Mouse (Mus musculus): ENCODE measurements around the gene Psmc3.
"Not testable (repeated sequence)": the region's sequence is repeated elsewhere in the genome, so short reads cannot be mapped to it uniquely, and the experiment has no call there.

The Psmc3 gene

DNA sequence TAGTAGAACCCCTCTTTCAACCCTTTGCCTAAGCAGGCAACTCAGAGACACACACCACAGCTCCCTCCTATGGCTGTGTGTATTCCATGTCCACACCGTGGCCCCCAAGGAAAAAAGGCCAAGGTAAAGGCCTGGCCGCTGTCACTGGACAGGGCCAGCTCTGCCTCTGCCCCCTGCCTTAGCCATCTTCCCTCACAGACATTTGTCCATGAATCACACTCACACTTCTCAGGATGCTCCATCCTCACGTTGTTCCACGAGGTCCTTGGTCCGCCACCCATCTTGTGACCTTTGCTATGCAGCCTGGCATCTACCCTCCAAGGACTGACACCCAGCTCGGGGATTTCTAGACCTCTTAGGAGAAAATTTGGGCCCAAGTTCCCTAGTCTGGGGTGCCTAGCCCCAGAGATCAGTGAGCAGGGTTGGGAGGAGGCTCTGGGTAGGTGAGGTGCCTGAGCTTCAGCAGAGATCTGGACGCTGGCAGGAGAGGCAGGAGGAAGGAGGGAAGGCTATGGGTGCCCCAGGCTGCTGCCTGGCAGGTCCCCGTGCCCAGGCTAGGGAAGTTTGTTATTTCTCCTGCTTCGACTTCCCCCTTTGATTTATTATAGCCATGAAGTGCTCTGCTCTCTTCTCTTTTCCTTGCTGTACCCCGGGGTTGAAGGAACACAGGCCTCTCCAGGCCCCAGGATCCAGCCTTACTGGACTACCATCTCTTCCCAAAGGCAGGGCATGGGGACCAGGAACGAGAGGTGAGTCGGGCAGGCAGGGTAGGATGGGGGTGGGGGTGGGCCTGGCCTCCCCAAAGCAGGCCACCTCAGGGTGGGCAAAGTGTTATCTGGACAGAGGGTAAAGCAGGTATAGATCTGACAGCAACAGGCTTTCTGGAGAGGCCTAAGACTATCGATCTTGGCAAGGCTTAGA, 28.2 kb downstream of the Psmc3 start, which contains the start of gene Spi1:
Gene Spi1 (plus strand): TSS at position 616 of the 921 bp plus-strand sequence.
- no peak for DNase-seq (ENCODE audit: low spot score in 2 of 2)

DNA sequence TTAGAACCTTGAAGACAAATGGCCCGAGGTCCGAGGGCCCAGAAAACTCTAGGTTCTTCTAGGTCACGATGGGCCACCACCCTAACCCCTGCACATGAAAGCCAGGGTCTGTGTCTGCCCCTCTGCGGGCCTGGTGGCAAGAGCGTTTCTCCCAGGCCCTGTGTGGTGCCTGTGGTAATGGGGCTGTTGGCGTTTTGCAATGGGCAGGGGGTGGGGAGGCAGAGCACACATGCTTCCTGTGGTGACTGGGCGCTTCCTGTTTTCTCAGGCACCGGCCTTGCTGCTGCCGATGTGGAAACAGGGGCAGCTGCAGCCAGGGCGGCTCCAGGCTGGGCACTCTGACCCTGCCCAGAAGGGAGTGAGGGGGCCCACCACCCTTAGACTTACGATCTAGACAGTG, 29.0 kb downstream of the Psmc3 start:
- DNase-seq (ENCODE audit: low spot score in 2 of 2): no peak

DNA sequence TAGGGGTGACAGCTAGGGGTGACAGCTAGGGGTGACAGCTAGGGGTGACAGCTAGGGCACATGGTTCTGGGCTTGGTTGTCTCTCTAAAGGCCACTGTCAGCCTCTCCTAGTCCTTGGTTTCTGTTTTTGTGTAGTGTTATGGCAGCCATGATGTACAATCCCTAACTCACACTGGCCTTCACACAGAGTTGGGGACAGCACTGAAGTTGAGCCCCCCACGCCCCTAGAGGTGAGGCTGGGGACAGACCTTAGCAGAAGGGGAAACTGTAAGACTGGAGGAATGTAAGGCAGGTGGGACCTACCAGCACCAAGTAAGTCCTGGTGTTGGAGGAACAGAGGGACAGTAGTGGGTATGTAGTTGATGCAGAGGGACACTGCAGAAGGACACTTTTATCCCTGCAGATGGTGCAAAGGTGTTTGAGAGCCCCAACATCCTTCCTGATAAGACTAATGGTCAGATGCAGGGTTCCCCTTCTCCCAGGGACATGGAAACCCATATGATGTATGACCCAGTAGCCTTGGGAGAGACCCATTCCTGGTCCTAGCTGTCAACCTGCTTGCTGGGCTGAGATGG, 29.6 kb downstream of the Psmc3 start:
- DNase-seq (ENCODE audit: low spot score in 2 of 2): no peak

DNA sequence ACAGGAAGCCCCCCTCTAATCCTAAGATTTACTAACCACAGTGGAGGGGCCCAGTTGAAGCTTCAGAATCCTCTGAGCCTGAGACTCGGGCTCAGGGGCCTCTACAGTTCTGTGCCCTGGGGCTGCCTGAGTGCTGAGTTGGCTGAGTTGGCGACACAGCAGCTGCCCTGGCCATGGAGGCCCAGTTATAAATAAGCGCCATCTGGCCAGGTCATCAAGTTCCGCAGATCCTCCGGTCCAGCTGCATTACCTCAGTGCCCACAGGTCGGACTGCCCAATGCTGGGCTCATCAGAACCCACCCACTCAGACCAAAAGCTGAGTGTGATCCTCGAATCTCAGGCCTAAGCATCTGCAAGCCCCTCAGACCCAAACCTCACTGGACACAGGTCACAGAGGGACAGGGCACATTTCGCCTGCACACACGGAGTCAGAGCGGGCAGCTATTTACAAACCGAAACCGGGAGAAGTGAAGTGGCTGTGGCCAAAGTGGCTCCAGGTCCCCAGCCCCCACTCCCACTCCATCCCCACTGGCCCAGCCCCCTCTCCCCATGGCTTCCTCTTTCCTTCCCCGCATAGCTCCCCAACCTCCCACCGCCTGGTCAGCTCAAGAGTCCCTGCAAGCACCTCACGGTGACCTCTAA, 30.5 kb downstream of the Psmc3 start:
- DNase-seq (ENCODE audit: low spot score in 2 of 2): no peak

DNA sequence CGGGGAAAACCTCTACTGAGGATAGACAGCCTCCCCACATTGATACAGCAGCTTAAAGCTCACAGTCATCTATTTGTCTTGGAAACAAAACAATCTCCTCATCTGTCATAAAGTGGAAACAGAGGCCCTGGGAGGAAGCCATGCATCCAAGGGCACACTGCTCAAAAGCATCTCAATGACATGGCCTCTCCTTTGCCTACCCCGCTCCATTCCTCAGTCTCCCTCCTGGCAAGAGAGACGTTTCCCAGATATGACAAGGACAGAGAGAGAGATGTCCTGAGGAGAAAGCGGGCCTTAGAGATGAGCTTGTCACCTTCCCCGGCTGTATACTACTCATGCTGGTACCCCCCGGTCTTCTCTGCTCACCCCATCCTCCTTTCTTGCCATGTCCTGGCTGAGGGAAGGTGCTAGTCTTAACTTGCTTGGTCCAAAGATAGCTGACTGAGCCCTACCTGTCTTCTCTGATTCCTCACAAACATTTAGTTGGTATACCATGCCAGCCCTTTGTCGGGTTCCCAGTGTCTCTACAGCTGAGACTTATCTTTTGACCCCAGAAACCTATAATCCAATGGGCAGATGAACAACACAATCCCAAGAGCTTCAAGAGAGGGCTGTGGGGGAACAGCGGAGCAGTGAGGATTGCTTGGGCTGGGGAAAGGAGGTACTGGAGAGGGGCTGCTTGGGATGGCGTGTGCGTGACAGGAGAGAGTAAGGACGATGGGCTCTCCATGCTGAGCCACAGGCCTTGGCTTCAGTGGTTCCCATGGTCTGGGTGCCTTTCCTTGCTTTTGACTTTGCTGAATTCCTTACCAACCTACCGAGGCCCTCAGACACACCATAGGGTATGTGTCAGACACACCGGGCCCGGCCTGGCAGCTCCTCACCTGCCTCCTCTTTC, 31.9 kb downstream of the Psmc3 start:
- DNase-seq (ENCODE audit: low spot score in 2 of 2): no peak

DNA sequence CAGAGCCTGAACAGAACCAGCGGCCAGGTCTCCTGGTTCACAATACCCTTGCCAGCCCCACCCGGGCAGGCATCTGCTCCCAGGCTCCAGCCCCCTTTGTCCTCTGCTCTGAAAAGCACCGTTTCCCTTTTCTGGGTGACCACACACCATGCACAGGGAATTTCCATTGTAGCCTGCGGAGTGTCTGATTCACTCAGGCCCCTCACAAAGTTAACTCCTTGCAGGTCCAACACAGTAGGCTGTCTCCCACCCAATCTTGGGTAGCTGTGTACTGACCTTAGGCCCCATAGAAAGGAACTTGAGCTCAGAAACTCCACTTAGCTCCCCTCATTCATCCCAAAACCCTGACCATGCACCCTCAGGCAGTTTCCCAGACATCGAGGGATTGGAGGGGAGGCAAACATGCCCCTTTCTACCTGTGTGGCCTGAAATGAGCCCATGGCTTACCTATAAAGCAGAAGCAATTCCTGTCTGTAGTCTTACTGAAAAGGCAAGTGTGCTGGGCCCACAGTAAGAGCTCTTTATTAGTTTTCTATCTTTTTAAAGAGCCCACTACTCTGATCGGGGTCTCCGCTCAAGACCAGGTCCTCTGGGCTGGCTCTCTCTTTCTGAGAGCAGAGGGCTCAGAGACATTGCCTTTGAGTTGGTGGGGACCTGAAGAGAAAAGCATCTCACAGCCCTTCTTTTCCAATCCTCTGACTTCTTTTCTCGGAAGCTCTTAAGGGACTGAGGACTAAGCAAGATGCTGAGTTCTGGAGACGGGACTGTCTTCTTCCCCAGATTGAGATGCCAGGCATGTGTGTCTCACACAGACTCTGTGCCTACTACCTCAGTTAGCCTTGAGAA, 32.8 kb downstream of the Psmc3 start:
- DNase-seq (ENCODE audit: low spot score in 2 of 2): no peak

DNA sequence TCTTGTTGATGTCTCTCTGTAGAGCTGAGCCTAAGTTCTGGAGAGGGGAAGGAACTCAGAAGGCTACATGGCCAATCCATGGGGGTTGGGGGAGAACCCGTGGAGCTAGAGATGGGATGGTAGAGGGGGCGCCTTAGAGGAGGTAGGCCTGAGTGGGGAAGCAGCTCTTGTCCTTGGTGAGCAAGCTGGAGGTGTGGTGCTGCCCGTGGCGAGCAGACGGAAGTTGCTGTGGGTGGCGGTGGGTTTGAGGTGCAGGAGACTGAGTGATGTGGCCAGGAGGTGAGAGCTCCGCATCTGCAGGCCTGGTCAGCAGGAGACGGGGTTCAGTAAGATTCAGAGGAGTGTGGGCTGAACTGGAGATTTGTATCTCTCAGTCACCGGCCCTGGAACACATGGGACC, 33.6 kb downstream of the Psmc3 start:
- DNase-seq (ENCODE audit: low spot score in 2 of 2): no peak

DNA sequence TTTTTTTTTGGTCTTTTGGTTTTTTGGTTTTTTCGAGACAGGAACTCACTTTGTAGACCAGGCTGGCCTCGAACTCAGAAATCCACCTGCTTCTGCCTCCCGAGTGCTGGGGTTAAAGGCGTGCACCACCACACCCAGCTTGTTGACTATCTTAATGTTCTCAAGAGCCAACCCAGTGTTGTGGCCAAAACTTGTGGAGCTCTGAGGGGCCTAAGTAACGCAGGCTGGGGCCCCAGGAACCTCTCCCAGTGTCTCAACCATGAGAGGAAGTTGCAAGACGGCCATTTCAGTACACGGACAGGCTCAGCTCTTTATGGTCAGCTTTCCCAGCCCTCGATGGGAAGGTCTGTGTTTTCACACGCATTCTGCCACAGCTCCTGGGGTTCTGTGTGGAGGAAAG, 35.2 kb downstream of the Psmc3 start:
- DNase-seq (ENCODE audit: low spot score in 2 of 2): no peak

DNA sequence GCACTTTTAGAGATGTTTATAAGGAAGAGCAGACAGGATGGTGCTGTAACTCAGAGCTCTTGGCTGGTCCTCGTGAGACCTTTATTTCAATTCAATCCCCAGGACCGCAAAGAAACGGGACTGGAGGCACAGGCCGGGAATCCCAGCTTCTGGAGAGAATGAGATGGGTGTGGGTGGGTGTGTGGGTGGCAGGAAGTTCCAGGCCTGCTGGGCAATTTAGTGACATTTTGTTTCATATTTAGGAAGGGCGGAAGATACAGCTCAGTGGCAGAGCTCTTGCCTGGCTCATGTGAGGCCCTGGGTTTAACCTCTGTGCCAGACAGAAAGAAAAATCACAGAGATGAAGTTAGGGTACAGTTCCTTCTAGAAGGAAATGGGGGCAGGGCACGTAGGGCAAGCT, 36.4 kb downstream of the Psmc3 start:
- no peak for DNase-seq (ENCODE audit: low spot score in 2 of 2)

DNA sequence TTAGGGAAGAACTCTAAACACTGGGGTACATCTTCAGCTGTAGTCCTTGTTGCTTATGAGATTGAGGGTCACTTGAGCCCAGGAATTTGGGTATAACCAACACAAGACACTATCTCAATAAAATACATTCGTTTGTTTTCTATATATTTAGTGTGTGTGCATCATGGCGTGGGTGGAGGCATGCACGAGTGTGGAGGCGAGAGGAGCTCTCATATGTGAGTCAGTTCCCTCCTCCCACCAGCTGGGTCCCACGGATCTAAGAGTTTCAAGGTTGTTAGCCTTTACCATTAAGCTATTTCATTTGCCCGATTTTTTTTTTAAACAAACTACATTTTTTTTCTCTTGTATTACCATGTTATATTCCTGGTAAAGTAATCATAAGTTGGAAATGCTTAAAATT, 37.0 kb downstream of the Psmc3 start:
- no peak for DNase-seq (ENCODE audit: low spot score in 2 of 2)

DNA sequence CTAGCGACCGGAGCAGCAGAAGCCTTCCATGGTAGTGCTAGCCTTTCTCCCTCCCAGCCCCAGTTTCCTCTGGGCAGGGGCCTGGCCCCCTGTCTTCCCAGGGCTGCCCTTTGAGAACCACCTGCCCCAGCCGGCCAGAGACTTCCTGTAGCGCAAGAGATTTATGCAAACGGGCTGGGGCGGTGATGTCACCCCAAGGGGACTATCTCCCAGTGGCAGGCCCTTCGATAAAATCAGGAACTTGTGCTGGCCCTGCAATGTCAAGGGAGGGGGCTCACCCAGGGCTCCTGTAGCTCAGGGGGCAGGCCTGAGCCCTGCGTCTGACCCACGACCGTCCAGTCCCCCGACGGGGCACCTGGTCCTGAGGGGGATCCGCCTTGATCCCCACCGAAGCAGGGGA, 42.7 kb downstream of the Psmc3 start:
- DNase-seq (ENCODE audit: low spot score in 2 of 2): no peak

DNA sequence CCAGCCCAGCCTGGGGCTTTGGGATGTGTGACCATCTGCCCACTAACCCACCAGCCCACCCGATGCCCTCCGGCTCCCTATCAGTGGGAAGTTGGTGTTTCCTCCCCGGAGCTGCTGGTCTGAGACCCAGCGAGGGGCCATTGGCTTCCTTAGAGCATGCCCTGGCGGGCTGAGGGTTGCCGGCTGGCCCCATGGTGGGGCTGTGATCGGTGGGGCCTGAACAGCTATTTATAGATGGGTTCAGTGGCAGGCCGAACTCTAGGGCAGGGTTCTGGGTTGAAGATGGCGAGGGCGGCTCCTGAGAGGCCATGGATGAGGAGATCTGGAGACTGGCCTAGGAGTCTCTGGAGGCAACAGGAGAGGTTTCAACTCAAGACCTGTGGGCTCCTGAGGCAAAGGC, 43.2 kb downstream of the Psmc3 start:
- no peak for DNase-seq (ENCODE audit: low spot score in 2 of 2)

DNA sequence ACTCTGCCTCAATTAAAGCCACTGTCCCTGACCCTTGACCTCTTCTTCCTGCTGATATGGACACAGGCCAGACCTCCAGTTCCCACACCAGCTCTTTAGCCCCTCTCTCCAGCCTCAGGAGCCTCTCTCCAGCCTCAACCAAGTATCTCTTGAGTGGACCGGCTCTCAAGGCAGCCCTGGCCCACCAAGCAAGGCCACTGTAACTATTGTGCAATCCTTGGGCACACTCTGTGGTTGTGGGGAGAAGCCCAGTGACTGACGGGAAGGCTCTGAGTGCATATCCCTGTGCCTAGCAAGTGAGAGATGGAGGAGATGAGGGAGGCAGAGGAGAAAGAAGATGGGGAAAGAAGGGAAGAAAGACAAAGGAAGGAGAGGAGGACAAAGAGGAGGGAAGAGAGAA, 44.3 kb downstream of the Psmc3 start:
- no peak for DNase-seq (ENCODE audit: low spot score in 2 of 2)

DNA sequence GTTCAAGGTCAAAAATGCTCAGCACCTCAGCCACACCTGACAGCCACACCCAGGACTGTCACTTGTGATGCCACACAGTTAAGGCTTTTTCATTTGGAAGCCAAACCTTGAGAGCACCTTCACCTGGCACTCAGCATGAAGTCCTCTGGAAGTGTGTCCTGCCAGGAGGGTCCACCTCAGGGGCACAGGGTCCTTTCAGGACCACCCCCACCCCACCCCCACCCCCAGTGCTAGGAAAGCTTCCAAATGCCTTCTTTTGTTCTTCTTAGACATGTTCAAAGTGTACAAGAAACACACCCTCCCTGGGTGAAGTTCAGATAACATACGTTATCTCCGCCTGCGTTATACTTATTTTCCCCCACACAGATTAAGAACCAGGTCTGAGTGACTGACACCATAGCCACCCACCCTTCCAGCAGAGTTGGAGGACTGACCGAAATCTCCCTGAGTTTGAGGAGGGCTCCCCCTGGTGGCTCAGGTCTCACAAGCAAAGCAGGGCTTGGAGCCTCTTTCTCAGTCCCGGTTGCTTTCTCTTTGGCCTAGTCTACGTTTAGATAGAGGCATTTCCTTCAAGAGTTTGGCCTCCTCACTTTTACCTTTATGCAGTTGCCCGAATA, 47.4 kb downstream of the Psmc3 start:
- DNase-seq (ENCODE audit: low spot score in 2 of 2): peak; percentile 71 to 78

DNA sequence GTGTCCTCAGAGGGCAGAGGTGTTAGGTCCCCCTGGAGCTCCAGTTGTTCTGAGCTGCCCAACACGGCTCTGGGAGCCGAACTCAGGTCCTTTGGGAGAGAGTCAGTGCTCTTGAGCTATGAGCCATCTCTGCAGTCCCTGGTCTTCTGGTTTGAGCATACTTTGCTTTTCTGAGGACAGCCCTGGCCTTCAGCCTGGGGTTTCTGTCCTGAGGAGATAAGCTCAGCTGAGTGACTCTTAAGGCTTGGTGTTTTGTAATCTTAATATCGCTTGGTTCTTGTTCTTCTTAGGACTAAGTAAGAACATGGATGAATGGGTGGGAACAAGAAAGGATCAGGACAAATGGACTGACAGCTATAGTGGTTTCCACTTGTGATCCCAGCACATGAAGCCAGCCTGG, 54.3 kb downstream of the Psmc3 start:
- DNase-seq (ENCODE audit: low spot score in 2 of 2): no peak

DNA sequence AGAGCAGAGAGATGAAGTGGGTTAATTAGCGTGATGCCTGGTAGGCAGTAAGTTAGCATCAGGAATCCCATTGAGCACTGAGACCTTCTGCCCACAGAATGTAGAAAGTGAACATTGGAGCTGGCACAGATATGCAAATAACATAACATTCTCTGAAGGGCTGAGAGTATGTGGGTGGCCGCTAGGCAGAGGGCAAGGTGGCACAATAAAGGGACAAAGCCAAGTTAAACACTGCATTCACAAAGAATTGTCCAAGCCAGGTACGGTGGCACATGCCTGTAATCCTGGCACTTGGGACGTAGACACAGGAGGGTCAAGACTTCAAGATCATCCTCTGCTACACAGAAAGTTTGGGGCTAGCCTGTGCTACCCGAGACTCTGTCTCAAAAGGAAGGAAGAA, 55.4 kb downstream of the Psmc3 start:
- no peak for DNase-seq (ENCODE audit: low spot score in 2 of 2)

DNA sequence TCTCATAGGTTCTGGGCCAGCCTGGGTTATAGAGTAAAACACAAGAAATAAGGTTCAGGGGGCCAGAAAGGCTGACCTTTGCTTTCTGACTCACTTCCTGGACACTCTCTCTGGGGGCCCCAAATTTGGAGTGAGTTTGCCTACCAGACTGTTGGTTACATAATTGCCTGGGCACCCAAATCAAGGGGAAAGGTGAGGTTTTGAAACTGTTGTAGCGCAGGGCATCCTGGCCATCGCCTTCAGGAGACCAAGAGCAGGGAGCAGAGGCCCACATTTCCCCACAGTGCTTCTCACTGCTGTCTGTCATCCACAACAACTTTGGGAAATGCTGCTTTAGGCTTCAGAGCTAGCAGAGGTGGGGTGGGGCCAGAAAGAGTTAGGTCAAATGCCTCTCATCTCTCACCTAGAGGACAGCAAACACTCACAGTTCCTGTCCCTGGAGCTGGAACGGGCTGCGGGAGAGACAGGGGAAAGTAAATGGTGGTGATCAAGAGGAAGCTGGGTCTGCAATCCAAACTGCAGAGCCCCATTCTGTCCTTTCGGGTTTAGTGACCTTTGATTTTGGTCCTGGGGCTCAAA, 56.1 kb downstream of the Psmc3 start:
- no peak for DNase-seq (ENCODE audit: low spot score in 2 of 2)

DNA sequence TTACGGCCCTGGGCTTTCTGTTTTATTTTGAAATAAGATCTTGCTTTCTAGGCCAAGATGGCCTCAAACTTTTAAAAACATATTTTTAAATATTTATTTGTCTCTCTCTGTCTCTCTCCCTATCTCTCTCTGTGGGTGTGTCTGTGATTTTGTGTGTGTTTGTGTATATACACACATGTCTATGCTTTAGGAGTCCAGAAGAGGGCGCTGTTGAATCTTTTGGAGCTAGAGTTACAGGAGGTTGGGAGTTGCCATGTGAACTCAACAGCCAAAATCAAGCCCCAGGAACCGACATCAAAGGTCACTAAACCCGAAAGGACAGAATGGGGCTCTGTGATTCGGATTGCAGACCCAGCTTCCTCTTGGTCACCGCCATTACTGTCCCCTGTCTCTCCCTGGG, 56.6 kb downstream of the Psmc3 start:
- DNase-seq (ENCODE audit: low spot score in 2 of 2): no peak

DNA sequence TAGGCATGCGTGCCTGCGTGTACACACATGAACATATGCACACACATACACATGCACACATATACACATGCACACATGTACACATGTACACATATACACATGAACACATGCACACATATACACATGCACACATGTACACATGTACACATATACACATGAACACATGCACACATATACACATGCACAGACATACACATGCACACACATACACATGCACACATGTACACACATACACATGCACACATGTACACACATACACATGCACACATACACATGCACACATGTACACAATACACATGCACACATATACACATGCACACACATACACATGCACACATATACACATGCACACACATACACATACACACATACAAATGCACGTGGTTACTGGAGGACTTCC, 58.0 kb downstream of the Psmc3 start:
- not testable (repeated sequence) for DNase-seq (ENCODE audit: low spot score in 2 of 2)

DNA sequence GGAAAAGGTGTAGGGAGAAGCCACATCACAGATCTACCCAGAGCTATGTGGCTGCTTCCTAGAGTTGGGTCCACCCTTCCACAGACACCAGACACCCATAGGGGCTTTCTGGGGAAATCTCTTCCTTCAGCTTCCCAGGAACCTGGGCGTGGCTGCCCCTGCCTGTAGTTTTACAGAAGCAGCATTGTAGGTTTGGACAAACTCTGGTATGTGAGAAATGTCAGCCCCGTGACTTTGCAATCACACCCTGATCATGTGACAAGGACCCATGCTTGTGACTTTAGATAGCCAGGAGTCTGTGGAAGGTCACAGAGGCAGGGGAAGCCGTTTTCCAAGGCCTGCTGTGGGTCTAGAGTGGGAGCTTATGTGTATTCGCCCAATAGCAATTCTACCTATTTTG, 58.7 kb downstream of the Psmc3 start:
- no peak for DNase-seq (ENCODE audit: low spot score in 2 of 2)
